Mouse (Mus musculus) kidney, embryonic 14.5 days (tissue): ENCODE data around the gene Ncf2. TPM values are rescaled to one million over a fixed set of nuclear protein-coding genes. Genes with fewer than 3 reads are reported as not detected.

Source experiments
- polyA plus RNA-seq: library from polyadenylated mRNA; unstranded; fragments of >200 nt; fragmentation: Nextera tagmentation; extraction: Ambion mirVana; gene quantifications from 2 replicates; pipeline ENCODE4 v1.2.1, GENCODE M21; 2014

The Ncf2 gene
- polyA plus RNA-seq, 1 experiment from 2014 or later = 7.1 TPM

Other genes with a start within 250 kb of the Ncf2 start
- not detected in 2 replicates for gene Apobec4, start 49.6 kb upstream of the Ncf2 start, polyA plus RNA-seq
- gene Rgl1, start 33.8 kb upstream of the Ncf2 start, polyA plus RNA-seq = 45.2 and 63.8 TPM in 2 replicates
- 228 and 240 TPM in 2 replicates for gene Arpc5, start 33.7 kb upstream of the Ncf2 start, polyA plus RNA-seq
- gene Smg7, start 102.5 kb downstream of the Ncf2 start, polyA plus RNA-seq = 27.9 and 43.1 TPM in 2 replicates
- 0.79 and 0.93 TPM in 2 replicates for gene Nmnat2, start 154.8 kb downstream of the Ncf2 start, polyA plus RNA-seq